In the genomic region with DNA sequence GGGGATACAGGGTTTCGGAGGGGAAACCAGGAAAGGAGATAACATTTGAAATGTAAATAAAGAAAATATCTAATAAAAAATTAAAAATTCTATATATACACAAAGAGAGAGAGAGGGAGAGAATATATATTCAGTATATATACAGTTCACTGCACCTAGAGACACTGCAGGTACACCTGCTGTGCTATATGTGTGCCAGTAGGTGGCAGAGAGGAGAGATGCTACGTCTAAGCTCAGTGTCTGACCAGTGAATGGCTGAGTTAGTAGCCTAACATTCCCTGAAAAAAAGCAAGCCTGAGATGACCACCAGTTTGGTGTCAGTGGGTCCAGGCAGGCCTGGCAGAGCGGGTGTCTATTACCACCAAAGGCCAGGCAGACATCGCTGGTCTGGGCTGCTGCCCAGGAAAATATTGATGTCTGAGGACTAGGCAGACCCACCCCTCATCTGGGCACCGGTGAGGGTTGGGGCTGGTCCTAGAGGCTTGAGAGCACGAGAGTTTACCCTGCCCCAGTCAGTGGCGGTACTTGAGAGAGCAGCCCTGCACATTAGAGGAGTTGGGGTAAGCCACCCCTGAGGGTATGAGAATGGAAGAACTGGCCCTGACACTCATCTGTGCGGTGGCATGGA, we compare ENCODE assay signal across 8 mouse cellular contexts. TPM values are rescaled to one million over a fixed set of nuclear protein-coding genes. Genes with fewer than 3 reads are reported as not detected.
A peak's percentile ranks its signal among the peaks of the same experiment; 100 is the strongest.
DNase-seq lines count a peak whose midpoint lies in the region; ATAC-seq lines count a peak whose summit lies in the region.

No protein-coding gene starts in this region.

- DNase-seq in adrenal gland, postnatal 14 days: peak; percentile 28
- no peak for DNase-seq in adrenal gland, postnatal 4 days (ENCODE audit: low spot score in 2 of 2)
- no peak for DNase-seq in neural tube, embryonic 11.5 days (ENCODE audit: low spot score)
- DNase-seq in neural tube, embryonic 10.5 days (ENCODE audit: extremely low spot score, low spot score): no peak
- DNase-seq in cerebellum, postnatal 4 days (ENCODE audit: low spot score in 2 of 2): no peak
- DNase-seq in right cerebral cortex, postnatal 14 days: no peak

- no peak overlapping the region for H3K4me2 ChIP-seq in neural tube, embryonic 11.5 days (ENCODE audit: low read depth)
- no peak overlapping the region for H3K4me2 ChIP-seq in intestine, embryonic 16.5 days (ENCODE audit: low read depth, low read length)
- no peak overlapping the region for H3K4me2 ChIP-seq in neural tube, embryonic 14.5 days (ENCODE audit: low read depth, low read length)

- no peaks in the 10 kb centered on the region for H3K4me1 ChIP-seq in neural tube, embryonic 11.5 days (ENCODE audit: control insufficient read depth, insufficient read depth, low read length)
- H3K4me1 ChIP-seq in intestine, embryonic 16.5 days (ENCODE audit: control insufficient read depth, insufficient read depth, low read length): no peaks in the 10 kb centered on the region
- no peaks in the 10 kb centered on the region for H3K4me1 ChIP-seq in neural tube, embryonic 14.5 days (ENCODE audit: control insufficient read depth, insufficient read depth, low read length)

- no peak overlapping the region for H3K4me3 ChIP-seq in neural tube, embryonic 11.5 days (ENCODE audit: low read depth, low read length)
- no peak overlapping the region for H3K4me3 ChIP-seq in intestine, embryonic 16.5 days (ENCODE audit: low read length)
- no peak overlapping the region for H3K4me3 ChIP-seq in neural tube, embryonic 14.5 days (ENCODE audit: low read depth, low read length)

- no peak overlapping the region for H3K27ac ChIP-seq in neural tube, embryonic 11.5 days (ENCODE audit: low read depth, low read length)
- H3K27ac ChIP-seq in intestine, embryonic 16.5 days (ENCODE audit: low read length): no peak overlapping the region
- no peak overlapping the region for H3K27ac ChIP-seq in neural tube, embryonic 14.5 days (ENCODE audit: low read depth, low read length)

- 64% methylated on average over 8 of the region's 8 CpGs for WGBS in neural tube, embryonic 11.5 days
- WGBS in intestine, embryonic 16.5 days: 72% methylated on average over 8 of the region's 8 CpGs
- 73% methylated on average over 8 of the region's 8 CpGs for WGBS in neural tube, embryonic 14.5 days

- H3K27me3 ChIP-seq in neural tube, embryonic 11.5 days (ENCODE audit: control insufficient read depth, insufficient read depth, low read length): no peaks in the 10 kb centered on the region
- H3K27me3 ChIP-seq in intestine, embryonic 16.5 days (replicated peaks; ENCODE audit: control insufficient read depth, insufficient read depth, low read length): no peaks in the 10 kb centered on the region
- H3K27me3 ChIP-seq in neural tube, embryonic 14.5 days (ENCODE audit: control insufficient read depth, insufficient read depth, low read length): no peaks in the 10 kb centered on the region

- peak; percentile 69; the same call in 1 of the 2 replicates for ATAC-seq in neural tube, embryonic 11.5 days (ENCODE audit: insufficient read depth, low FRiP score, low TSS enrichment)
- 0 out of 2 replicates have a peak, but pooled peaks have one; percentile 48 for ATAC-seq in intestine, embryonic 16.5 days
- ATAC-seq in neural tube, embryonic 14.5 days (ENCODE audit: low read depth): peak; percentile 68

- H3K9ac ChIP-seq in neural tube, embryonic 11.5 days (ENCODE audit: low read length): no peak overlapping the region
- H3K9ac ChIP-seq in intestine, embryonic 16.5 days (ENCODE audit: low read depth, low read length): no peak overlapping the region
- H3K9ac ChIP-seq in neural tube, embryonic 14.5 days (replicated peaks; ENCODE audit: low read depth, low read length): no peak overlapping the region

- no peaks in the 10 kb centered on the region for H3K36me3 ChIP-seq in neural tube, embryonic 11.5 days (ENCODE audit: control insufficient read depth, insufficient read depth, low read length)
- no peaks in the 10 kb centered on the region for H3K36me3 ChIP-seq in intestine, embryonic 16.5 days (ENCODE audit: control insufficient read depth, insufficient read depth, low read length)
- no peaks in the 10 kb centered on the region for H3K36me3 ChIP-seq in neural tube, embryonic 14.5 days (ENCODE audit: control insufficient read depth, insufficient read depth, low read length)

- H3K9me3 ChIP-seq in neural tube, embryonic 11.5 days (ENCODE audit: control insufficient read depth, low read length): no peaks in the 10 kb centered on the region
- H3K9me3 ChIP-seq in intestine, embryonic 16.5 days (ENCODE audit: control insufficient read depth, low read length): no peaks in the 10 kb centered on the region
- H3K9me3 ChIP-seq in neural tube, embryonic 14.5 days (ENCODE audit: control insufficient read depth, low read length): no peaks in the 10 kb centered on the region

RNA-seq across cellular contexts. Expression of a gene that starts 18.1 kb away (rescaled TPM):
- 1.9 and 11.7 TPM in 2 replicates for total RNA-seq in adrenal gland, postnatal 14 days (2021)
- total RNA-seq in adrenal gland, postnatal 4 days (2021): 1 to 10 TPM in 1 of 2 experiments, under 1 TPM in 1; 0.39 to 4.9 TPM
- polyA plus RNA-seq in neural tube, embryonic 11.5 days (2014; fragmentation: Nextera tagmentation; extraction: Ambion mirVana): not detected in 2 replicates
- 0.53 and 0.87 TPM in 2 replicates for polyA plus RNA-seq in intestine, embryonic 16.5 days (2015; fragmentation: Nextera tagmentation; extraction: Ambion mirVana)
- polyA plus RNA-seq in neural tube, embryonic 14.5 days (2014; fragmentation: Nextera tagmentation; extraction: Ambion mirVana): 0.12 and 0.42 TPM in 2 replicates
